Mouse (Mus musculus): ENCODE measurements around the gene Gm37419. TPM values are rescaled to one million over a fixed set of nuclear protein-coding genes. Genes with fewer than 3 reads are reported as not detected.
A peak's percentile ranks its signal among the peaks of the same experiment; 100 is the strongest.

Gm37419 gene
- total and polyA plus RNA-seq, 3 experiments = not detected

DNA sequence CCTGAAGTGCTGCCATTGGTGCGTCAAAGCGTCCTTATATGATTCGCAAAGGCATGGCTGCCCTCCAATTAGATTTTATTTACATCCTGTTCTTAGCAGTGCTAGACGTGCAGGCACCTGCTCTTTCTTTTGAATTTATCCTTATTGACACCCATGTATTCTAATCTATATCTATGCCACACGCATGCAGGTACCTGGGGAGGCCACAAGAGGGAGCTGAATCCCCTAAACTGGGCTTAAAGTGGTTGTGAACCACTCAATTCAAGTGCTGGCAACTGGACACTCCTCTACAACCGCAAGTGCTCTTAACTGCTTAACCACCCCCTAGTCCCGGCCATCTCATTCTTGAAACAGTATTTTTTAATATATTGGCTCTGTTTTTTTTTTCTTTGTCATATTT, 21.0 kb upstream of the Gm37419 start:
- H3K36me3 ChIP-seq (ENCODE audit: control insufficient read depth in 1 of 2, insufficient read depth in 2 of 2, low read length in 2 of 2) = no peaks in the 10 kb centered on the region

DNA sequence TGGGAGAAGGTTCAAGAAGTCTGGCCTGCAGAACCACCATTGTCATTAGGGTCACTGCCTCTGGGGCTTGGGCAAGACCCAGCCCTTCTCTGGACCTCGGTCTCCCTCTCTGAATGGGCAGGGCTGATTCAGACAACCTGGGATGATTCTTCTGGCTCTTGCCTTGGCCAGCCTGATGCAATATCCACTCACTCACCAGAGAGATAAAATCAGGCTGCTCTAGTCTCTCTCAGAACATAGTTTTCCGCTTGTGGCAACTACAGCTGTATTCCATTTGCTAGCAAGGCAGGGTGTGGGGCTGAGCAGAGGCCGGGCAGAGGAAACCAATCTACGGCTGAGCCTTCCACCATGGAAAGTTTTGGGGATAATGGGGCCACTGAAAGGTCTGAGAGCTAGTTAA, 19.4 kb upstream of the Gm37419 start:
- H3K4me1 ChIP-seq (ENCODE audit: control insufficient read depth in 1 of 2, insufficient read depth in 2 of 2, low read length in 2 of 2) = no peaks in the 10 kb centered on the region
- no peaks in the 10 kb centered on the region for H3K36me3 ChIP-seq (ENCODE audit: control insufficient read depth in 1 of 2, insufficient read depth in 2 of 2, low read length in 2 of 2)
- H3K79me2 ChIP-seq (ENCODE audit: control insufficient read depth, insufficient read depth, low read length, poor library complexity) = no peaks in the 10 kb centered on the region
- H3K27ac ChIP-seq (ENCODE audit: control insufficient read depth, low read depth, low read length) = no peak overlapping the region
- H3K9ac ChIP-seq (ENCODE audit: control insufficient read depth, low read depth, low read length, poor library complexity, severe bottlenecking) = no peak overlapping the region
- no peak for DNase-seq (ENCODE audit: low read depth, low spot score)
- TF ChIP-seq POLR2AphosphoS5 (IDR thresholded peaks at IDR 0.05; ENCODE audit: borderline replicate concordance, low read depth, low read length) (no peak), MAZ (IDR thresholded peaks at IDR 0.05; ENCODE audit: low read depth, low read length) (no peak), POLR2AphosphoS2 (IDR thresholded peaks at IDR 0.05; ENCODE audit: low read length) (no peak), MEF2A (IDR thresholded peaks at IDR 0.05; ENCODE audit: extremely low read depth, insufficient replicate concordance, low read depth, low read length, poor library complexity, severe bottlenecking) (no peak), GATA1 (IDR thresholded peaks at IDR 0.05; ENCODE audit: low read depth, low read length) (no peak), USF1 (IDR thresholded peaks at IDR 0.05; ENCODE audit: low read depth, low read length) (no peak), MXI1 (IDR thresholded peaks at IDR 0.05; ENCODE audit: low read depth, low read length) (no peak), SMC3 (IDR thresholded peaks at IDR 0.05; ENCODE audit: low read depth, low read length) (no peak)
- H3K9me3 ChIP-seq (replicated peaks; ENCODE audit: insufficient read depth, low read length) = no peaks in the 10 kb centered on the region
- H3K4me3 ChIP-seq (ENCODE audit: control insufficient read depth in 1 of 2, insufficient read depth in 1 of 2, low read depth in 2 of 2, low read length in 2 of 2) = no peak overlapping the region
- H3K27me3 ChIP-seq (ENCODE audit: control insufficient read depth in 1 of 2, insufficient read depth in 2 of 2, low read length in 2 of 2) = no peaks in the 10 kb centered on the region

More for the DNA sequence above, 21.0 kb upstream of the Gm37419 start:
- no peak overlapping the region for H3K27ac ChIP-seq (ENCODE audit: control insufficient read depth, low read depth, low read length)
- peak; percentile 25 for DNase-seq (ENCODE audit: low read depth, low spot score)
- no peaks in the 10 kb centered on the region for H3K79me2 ChIP-seq (ENCODE audit: control insufficient read depth, insufficient read depth, low read length, poor library complexity)
- no peak overlapping the region for H3K9ac ChIP-seq (ENCODE audit: control insufficient read depth, low read depth, low read length, poor library complexity, severe bottlenecking)
- H3K4me3 ChIP-seq (ENCODE audit: control insufficient read depth in 1 of 2, insufficient read depth in 1 of 2, low read depth in 2 of 2, low read length in 2 of 2) = no peak overlapping the region
- H3K4me1 ChIP-seq (ENCODE audit: control insufficient read depth in 1 of 2, insufficient read depth in 2 of 2, low read length in 2 of 2) = no peaks in the 10 kb centered on the region
- TF ChIP-seq UBTF (IDR thresholded peaks at IDR 0.05; ENCODE audit: borderline replicate concordance, insufficient read depth, low read depth, low read length) (no peak), ELF1 (IDR thresholded peaks at IDR 0.05; ENCODE audit: low read depth, low read length) (no peak), KAT2A (conservative IDR thresholded peaks at IDR 0.05; ENCODE audit: low read depth, low read length) (no peak), BHLHE40 (IDR thresholded peaks at IDR 0.05; ENCODE audit: borderline replicate concordance, low read depth, low read length) (no peak), HCFC1 (IDR thresholded peaks at IDR 0.05; ENCODE audit: low read depth, low read length) (no peak), MEF2A (IDR thresholded peaks at IDR 0.05; ENCODE audit: extremely low read depth, insufficient replicate concordance, low read depth, low read length, poor library complexity, severe bottlenecking) (no peak), SIN3A (IDR thresholded peaks at IDR 0.05; ENCODE audit: low read length) (no peak), CTCF (IDR thresholded peaks at IDR 0.05 in 2 of 3, conservative IDR thresholded peaks at IDR 0.05 in 1 of 3; ENCODE audit: control insufficient read depth in 1 of 3, insufficient read depth in 1 of 3, low read depth in 2 of 3, low read length in 3 of 3, poor library complexity in 1 of 3, severe bottlenecking in 1 of 3) (peak; percentile 40 to 49 (median 47); a peak in 5 of 6 replicates), USF1 (IDR thresholded peaks at IDR 0.05; ENCODE audit: low read depth, low read length) (no peak), POLR2AphosphoS2 (IDR thresholded peaks at IDR 0.05; ENCODE audit: low read length) (no peak), NRF1 (IDR thresholded peaks at IDR 0.05; ENCODE audit: insufficient read depth, low read depth, low read length, poor library complexity, severe bottlenecking) (no peak), ZNF384 (IDR thresholded peaks at IDR 0.05; ENCODE audit: low read depth, low read length) (no peak), SMC3 (IDR thresholded peaks at IDR 0.05; ENCODE audit: low read depth, low read length) (peak; percentile 52), CHD2 (IDR thresholded peaks at IDR 0.05; ENCODE audit: low read length) (no peak), CHD1 (IDR thresholded peaks at IDR 0.05; ENCODE audit: low read depth, low read length) (no peak), MXI1 (IDR thresholded peaks at IDR 0.05; ENCODE audit: low read depth, low read length) (no peak), RAD21 (IDR thresholded peaks at IDR 0.05; ENCODE audit: low read depth, low read length) (peak; percentile 40), MAZ (IDR thresholded peaks at IDR 0.05; ENCODE audit: low read depth, low read length) (no peak), NELFE (IDR thresholded peaks at IDR 0.05; ENCODE audit: low read depth, low read length) (no peak), EP300 (IDR thresholded peaks at IDR 0.05; ENCODE audit: low read depth in 1 of 2, low read length in 2 of 2) (no peak), E2F4 (IDR thresholded peaks at IDR 0.05; ENCODE audit: borderline replicate concordance, low read depth, low read length) (no peak), RCOR1 (IDR thresholded peaks at IDR 0.05; ENCODE audit: low read depth, low read length) (no peak), USF2 (IDR thresholded peaks at IDR 0.05; ENCODE audit: borderline replicate concordance in 1 of 2, insufficient read depth in 1 of 2, low read depth in 1 of 2, low read length in 2 of 2) (no peak), POLR2AphosphoS5 (IDR thresholded peaks at IDR 0.05; ENCODE audit: borderline replicate concordance, low read depth, low read length) (no peak), POLR2A (IDR thresholded peaks at IDR 0.05; ENCODE audit: control insufficient read depth in 1 of 2, insufficient read depth in 1 of 2, low read depth in 1 of 2, low read length in 2 of 2, poor library complexity in 1 of 2) (no peak), MAFK (IDR thresholded peaks at IDR 0.05; ENCODE audit: borderline replicate concordance, low read depth, low read length) (no peak), ZKSCAN1 (IDR thresholded peaks at IDR 0.05; ENCODE audit: low read depth, low read length) (no peak), ZC3H11A (IDR thresholded peaks at IDR 0.05; ENCODE audit: low read depth, low read length) (0 out of 2 replicates have a peak, but pooled peaks have one; percentile 15), GABPA (IDR thresholded peaks at IDR 0.05; ENCODE audit: low read depth, low read length) (no peak), TCF12 (IDR thresholded peaks at IDR 0.05; ENCODE audit: low read depth, low read length) (no peak)
- no peaks in the 10 kb centered on the region for H3K27me3 ChIP-seq (ENCODE audit: control insufficient read depth in 1 of 2, insufficient read depth in 2 of 2, low read length in 2 of 2)
- H3K9me3 ChIP-seq (replicated peaks; ENCODE audit: insufficient read depth, low read length) = no peaks in the 10 kb centered on the region

Measured in MEL (cell line).